Mouse (Mus musculus): ENCODE results near the gene Cct4. TPM values are rescaled to one million over a fixed set of nuclear protein-coding genes. Genes with fewer than 3 reads are reported as not detected.

The Cct4 gene
- 267 and 291 TPM in 2 replicates for polyA plus RNA-seq (2014; fragmentation: Nextera tagmentation; extraction: Ambion mirVana)

DNA sequence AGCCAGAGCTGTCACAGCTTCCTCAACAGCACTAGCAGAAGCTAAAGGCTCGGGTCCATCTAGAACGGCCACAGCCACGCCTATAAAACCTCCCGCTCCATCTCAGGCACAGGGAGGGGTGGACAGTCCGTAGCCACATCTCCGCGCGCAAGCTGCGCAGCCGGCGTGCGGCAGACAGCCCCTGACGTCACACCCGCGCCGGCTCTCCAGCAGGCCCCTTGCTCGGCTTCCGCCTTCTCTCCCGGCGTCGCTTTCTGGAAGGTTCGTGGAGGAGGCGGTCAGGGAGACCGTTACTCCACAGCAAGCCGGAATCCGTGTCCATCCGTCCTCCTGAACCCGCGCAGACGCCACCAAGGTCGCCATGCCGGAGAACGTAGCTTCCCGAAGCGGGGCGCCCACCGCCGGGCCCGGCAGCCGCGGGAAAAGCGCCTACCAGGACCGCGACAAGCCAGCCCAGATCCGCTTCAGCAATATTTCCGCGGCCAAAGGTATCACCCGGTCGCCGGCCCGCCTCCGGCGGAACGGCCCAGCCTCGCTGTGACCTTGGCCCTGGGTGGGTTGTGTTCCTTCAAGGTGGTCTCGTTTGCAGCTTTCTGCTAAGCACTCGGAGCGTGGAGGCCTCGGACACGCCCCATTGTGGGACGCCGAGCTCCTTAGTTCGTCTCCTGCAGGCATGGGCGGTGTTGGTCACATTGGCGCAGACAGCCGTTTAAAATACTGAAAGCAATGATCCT lies at the start of gene Cct4:
TSS of gene Cct4 (plus strand) at position 127 of the 734 bp plus-strand sequence.
- no peaks in the 10 kb centered on the region for H3K9me3 ChIP-seq (ENCODE audit: control insufficient read depth, low read length)
- peaks cover 24% of the 10 kb centered on the region for H3K36me3 ChIP-seq (ENCODE audit: control insufficient read depth, insufficient read depth, low read length)
- H3K27me3 ChIP-seq (replicated peaks; ENCODE audit: control insufficient read depth, insufficient read depth, low read length) = no peaks in the 10 kb centered on the region
- ATAC-seq (ENCODE audit: low read depth) (peak; percentile 99), DNase-seq (ENCODE audit: low spot score) (peak; percentile 96)
- H3K27ac ChIP-seq (replicated peaks; ENCODE audit: low read depth, low read length) = peak within 1 kb of the TSS; percentile 93
- peaks cover 13% of the 10 kb centered on the region for H3K4me1 ChIP-seq (ENCODE audit: control insufficient read depth, insufficient read depth, low read length)
- peak within 1 kb of the TSS; percentile 95 for H3K4me2 ChIP-seq (ENCODE audit: low read depth, low read length)
- WGBS = 0% methylated on average over 32 of the region's 66 CpGs
- peak within 1 kb of the TSS; percentile 94 for H3K9ac ChIP-seq (ENCODE audit: low read depth, low read length)
- H3K4me3 ChIP-seq (ENCODE audit: low read depth, low read length) = peak within 1 kb of the TSS; percentile 92

DNA sequence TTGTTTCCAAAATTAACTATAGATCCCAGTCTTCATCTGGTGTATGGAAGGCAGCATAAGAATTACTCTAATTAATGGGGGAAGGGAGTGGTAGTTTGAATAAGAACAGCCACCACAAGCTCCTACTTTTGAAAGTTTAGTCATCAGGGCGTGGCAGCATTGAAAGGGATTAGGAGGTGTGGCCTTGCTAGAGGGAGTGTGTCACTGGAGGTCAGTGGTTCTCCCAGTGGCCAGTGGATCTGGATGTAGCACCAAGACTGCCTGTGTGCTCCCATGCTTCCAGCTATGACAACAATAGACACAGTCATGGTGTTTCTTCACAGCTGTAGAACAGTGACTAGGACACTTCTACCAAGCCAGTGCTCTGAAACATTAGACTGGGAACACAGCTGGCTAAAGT lies 41.2 kb upstream of the Cct4 start:
- Histone ChIP-seq H3K27me3 (replicated peaks; ENCODE audit: control insufficient read depth, insufficient read depth, low read length) (no peaks in the 10 kb centered on the region), H3K9me3 (ENCODE audit: control insufficient read depth, low read length) (no peaks in the 10 kb centered on the region), H3K4me1 (ENCODE audit: control insufficient read depth, insufficient read depth, low read length) (no peaks in the 10 kb centered on the region), H3K4me2 (ENCODE audit: low read depth, low read length) (no peak overlapping the region), H3K4me3 (ENCODE audit: low read depth, low read length) (no peak overlapping the region), H3K27ac (replicated peaks; ENCODE audit: low read depth, low read length) (no peak overlapping the region), H3K9ac (ENCODE audit: low read depth, low read length) (no peak overlapping the region), H3K36me3 (ENCODE audit: control insufficient read depth, insufficient read depth, low read length) (no peaks in the 10 kb centered on the region)
- ATAC-seq (ENCODE audit: low read depth) (no peak), DNase-seq (ENCODE audit: low spot score) (no peak)
- WGBS = 90% methylated on average over 1 of the region's 1 CpGs

DNA sequence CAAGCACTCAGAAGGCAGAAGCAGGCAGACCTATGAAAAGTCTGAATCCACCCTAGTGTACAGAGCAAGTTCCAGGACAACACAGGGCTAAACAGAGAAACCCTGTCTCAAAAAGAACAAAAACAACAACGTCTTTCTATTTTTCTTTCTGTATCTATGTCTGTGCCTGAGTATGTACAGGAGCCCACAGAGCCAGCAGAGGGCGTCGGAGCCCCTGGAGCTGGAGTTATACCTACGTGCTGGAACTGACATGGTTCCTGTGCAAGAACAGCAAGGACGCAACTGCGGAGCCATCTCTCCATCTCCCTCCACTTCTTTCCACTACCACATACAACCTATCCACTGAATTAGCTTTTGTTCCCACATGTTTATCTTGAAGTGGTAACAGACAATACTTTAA lies 40.2 kb upstream of the Cct4 start:
- DNase-seq (ENCODE audit: low spot score) (no peak), ATAC-seq (ENCODE audit: low read depth) (no peak)
- Histone ChIP-seq H3K4me3 (ENCODE audit: low read depth, low read length) (no peak overlapping the region), H3K4me2 (ENCODE audit: low read depth, low read length) (no peak overlapping the region), H3K36me3 (ENCODE audit: control insufficient read depth, insufficient read depth, low read length) (no peaks in the 10 kb centered on the region), H3K9ac (ENCODE audit: low read depth, low read length) (no peak overlapping the region), H3K27me3 (replicated peaks; ENCODE audit: control insufficient read depth, insufficient read depth, low read length) (no peaks in the 10 kb centered on the region), H3K4me1 (ENCODE audit: control insufficient read depth, insufficient read depth, low read length) (no peaks in the 10 kb centered on the region), H3K27ac (replicated peaks; ENCODE audit: low read depth, low read length) (no peak overlapping the region), H3K9me3 (ENCODE audit: control insufficient read depth, low read length) (no peaks in the 10 kb centered on the region)
- 92% methylated on average over 6 of the region's 6 CpGs for WGBS

DNA sequence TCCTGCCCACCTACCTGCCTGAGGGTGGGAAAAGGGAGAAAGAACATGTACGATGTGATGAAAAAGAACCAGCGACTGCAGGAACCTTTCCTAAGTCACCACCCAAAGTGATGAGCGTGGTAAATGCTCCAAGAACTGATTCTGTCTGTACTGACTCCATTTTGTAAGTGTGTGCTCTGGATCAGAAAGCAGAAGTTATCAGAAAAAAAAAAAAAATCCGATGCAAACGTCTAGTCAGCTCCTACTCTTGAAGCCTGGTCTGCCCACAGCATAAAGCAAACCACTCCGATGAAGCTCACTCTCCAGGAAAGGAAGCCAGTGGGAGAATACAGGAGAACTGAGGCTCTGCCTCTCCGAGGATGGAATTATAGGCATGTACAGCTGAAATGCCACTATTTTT lies 37.7 kb upstream of the Cct4 start:
- Histone ChIP-seq H3K4me1 (ENCODE audit: control insufficient read depth, insufficient read depth, low read length) (no peaks in the 10 kb centered on the region), H3K27ac (replicated peaks; ENCODE audit: low read depth, low read length) (no peak overlapping the region), H3K9me3 (ENCODE audit: control insufficient read depth, low read length) (no peaks in the 10 kb centered on the region), H3K9ac (ENCODE audit: low read depth, low read length) (no peak overlapping the region), H3K36me3 (ENCODE audit: control insufficient read depth, insufficient read depth, low read length) (peaks cover 5% of the 10 kb centered on the region; the same call in 1 of the 2 replicates), H3K4me3 (ENCODE audit: low read depth, low read length) (no peak overlapping the region), H3K4me2 (ENCODE audit: low read depth, low read length) (no peak overlapping the region), H3K27me3 (replicated peaks; ENCODE audit: control insufficient read depth, insufficient read depth, low read length) (no peaks in the 10 kb centered on the region)
- ATAC-seq (ENCODE audit: low read depth) = no peak
- 87% methylated on average over 7 of the region's 7 CpGs for WGBS
- DNase-seq (ENCODE audit: low spot score) = no peak

DNA sequence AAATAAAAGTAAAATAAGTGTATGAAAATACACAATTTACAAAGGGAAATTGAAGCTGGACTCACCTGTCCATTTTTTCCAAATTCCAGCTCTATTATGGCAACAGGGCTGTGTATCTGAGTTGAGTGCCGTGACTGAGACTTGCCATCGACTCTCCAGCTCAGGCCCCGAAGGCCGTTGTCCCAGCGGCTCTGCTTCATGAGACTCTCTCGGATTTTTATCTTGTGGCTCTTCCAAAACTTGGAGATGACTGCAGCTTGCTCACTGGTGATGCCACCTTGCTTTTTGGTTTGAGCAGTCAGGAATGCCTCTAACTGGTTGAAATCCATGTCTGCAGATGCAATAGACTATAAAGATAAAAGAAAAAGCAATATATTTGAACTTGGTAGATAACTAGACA lies 34.0 kb upstream of the Cct4 start:
- H3K27ac ChIP-seq (replicated peaks; ENCODE audit: low read depth, low read length) = no peak overlapping the region
- H3K9me3 ChIP-seq (ENCODE audit: control insufficient read depth, low read length) = no peaks in the 10 kb centered on the region
- H3K4me1 ChIP-seq (ENCODE audit: control insufficient read depth, insufficient read depth, low read length) = no peaks in the 10 kb centered on the region
- 95% methylated on average over 6 of the region's 6 CpGs for WGBS
- no peak overlapping the region for H3K4me2 ChIP-seq (ENCODE audit: low read depth, low read length)
- H3K27me3 ChIP-seq (replicated peaks; ENCODE audit: control insufficient read depth, insufficient read depth, low read length) = no peaks in the 10 kb centered on the region
- H3K4me3 ChIP-seq (ENCODE audit: low read depth, low read length) = no peak overlapping the region
- no peak for ATAC-seq (ENCODE audit: low read depth)
- no peak for DNase-seq (ENCODE audit: low spot score)
- peaks cover 5% of the 10 kb centered on the region; the same call in 1 of the 2 replicates for H3K36me3 ChIP-seq (ENCODE audit: control insufficient read depth, insufficient read depth, low read length)
- no peak overlapping the region for H3K9ac ChIP-seq (ENCODE audit: low read depth, low read length)

DNA sequence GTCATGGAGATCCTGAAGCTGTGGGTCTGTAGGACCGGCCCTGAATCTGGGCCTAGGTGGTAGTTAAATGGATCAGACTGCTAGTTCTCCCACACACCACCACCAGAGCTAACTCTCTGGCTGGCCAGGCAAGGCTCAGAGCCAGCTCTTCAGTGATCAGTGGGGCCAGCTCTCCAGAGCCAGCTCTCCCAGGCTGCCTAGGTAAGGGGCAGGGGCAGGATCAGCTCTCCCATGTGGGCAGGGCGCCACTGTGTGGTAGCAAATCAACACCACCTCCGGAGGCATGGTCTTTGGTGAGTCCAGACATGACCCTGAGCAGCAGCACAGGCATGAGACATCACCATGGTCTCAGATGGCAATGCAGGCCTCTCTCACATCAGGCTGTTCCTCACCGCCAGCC lies 33.5 kb upstream of the Cct4 start:
- no peak overlapping the region for H3K9ac ChIP-seq (ENCODE audit: low read depth, low read length)
- H3K9me3 ChIP-seq (ENCODE audit: control insufficient read depth, low read length) = no peaks in the 10 kb centered on the region
- DNase-seq (ENCODE audit: low spot score) = peak; percentile 29
- H3K4me1 ChIP-seq (ENCODE audit: control insufficient read depth, insufficient read depth, low read length) = no peaks in the 10 kb centered on the region
- peak; percentile 68; the same call in 1 of the 2 replicates for ATAC-seq (ENCODE audit: low read depth)
- peaks cover 5% of the 10 kb centered on the region; the same call in 1 of the 2 replicates for H3K36me3 ChIP-seq (ENCODE audit: control insufficient read depth, insufficient read depth, low read length)
- no peak overlapping the region for H3K4me2 ChIP-seq (ENCODE audit: low read depth, low read length)
- H3K27me3 ChIP-seq (replicated peaks; ENCODE audit: control insufficient read depth, insufficient read depth, low read length) = no peaks in the 10 kb centered on the region
- WGBS = 76% methylated on average over 4 of the region's 4 CpGs
- no peak overlapping the region for H3K27ac ChIP-seq (replicated peaks; ENCODE audit: low read depth, low read length)
- H3K4me3 ChIP-seq (ENCODE audit: low read depth, low read length) = no peak overlapping the region

DNA sequence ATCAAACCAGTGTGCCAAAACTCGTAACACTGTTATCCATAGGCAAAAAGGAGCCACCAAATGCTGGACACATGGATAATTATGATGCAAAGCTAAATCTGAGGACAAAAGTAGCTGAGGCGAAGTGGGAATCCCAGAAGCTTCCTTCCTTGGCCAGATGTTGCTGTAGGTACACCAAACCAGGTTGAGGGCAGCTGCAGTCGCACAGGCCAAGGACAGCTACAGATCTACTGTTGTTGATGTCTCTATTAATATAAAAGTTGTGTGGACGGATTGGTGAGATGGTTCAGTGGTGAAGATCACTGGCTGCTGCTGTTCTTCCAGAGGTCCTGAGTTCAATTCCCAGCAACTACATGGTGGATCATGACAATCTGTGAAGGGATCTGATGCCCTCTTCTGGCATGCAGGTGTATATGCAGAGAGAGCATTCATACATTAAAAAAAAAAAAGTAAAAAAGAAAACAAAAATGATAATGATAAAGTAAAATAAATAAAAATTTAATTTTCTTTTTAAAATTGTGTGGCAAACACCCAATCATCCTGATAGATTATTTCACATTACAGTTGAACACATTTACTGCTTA lies 32.4 kb upstream of the Cct4 start:
- Histone ChIP-seq H3K4me3 (ENCODE audit: low read depth, low read length) (no peak overlapping the region), H3K9me3 (ENCODE audit: control insufficient read depth, low read length) (no peaks in the 10 kb centered on the region), H3K4me2 (ENCODE audit: low read depth, low read length) (no peak overlapping the region), H3K9ac (ENCODE audit: low read depth, low read length) (no peak overlapping the region), H3K4me1 (ENCODE audit: control insufficient read depth, insufficient read depth, low read length) (no peaks in the 10 kb centered on the region), H3K27me3 (replicated peaks; ENCODE audit: control insufficient read depth, insufficient read depth, low read length) (no peaks in the 10 kb centered on the region), H3K27ac (replicated peaks; ENCODE audit: low read depth, low read length) (no peak overlapping the region), H3K36me3 (ENCODE audit: control insufficient read depth, insufficient read depth, low read length) (peaks cover 5% of the 10 kb centered on the region; the same call in 1 of the 2 replicates)
- WGBS = 88% methylated on average over 4 of the region's 4 CpGs
- no peak for DNase-seq (ENCODE audit: low spot score)
- no peak for ATAC-seq (ENCODE audit: low read depth)

DNA sequence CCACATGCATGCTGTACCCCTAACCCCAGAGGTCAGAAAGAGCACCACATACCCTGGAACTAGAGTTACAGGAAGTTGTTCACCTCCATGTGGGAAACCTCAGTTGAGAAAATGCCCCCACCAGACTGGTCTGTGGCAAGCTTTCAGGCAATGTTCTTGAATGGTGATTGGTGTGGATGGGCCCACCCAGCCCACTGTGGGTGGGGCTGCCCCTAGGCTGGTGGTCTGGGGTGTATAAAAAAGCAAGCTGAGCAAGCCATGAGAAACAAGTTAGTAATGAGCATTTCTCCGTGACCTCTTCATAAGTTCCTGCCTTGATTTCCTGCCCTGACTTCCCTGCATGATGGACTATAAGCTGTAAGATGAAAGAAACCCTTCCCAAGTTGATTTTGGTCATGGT lies 28.2 kb upstream of the Cct4 start:
- WGBS = 86% methylated on average over 1 of the region's 1 CpGs
- ATAC-seq (ENCODE audit: low read depth) = no peak

More for the DNA sequence above, 28.2 kb upstream of the Cct4 start:
- no peaks in the 10 kb centered on the region for H3K4me1 ChIP-seq (ENCODE audit: control insufficient read depth, insufficient read depth, low read length)
- no peak overlapping the region for H3K4me3 ChIP-seq (ENCODE audit: low read depth, low read length)
- H3K36me3 ChIP-seq (ENCODE audit: control insufficient read depth, insufficient read depth, low read length) = peaks cover 12% of the 10 kb centered on the region; the same call in 1 of the 2 replicates
- H3K4me2 ChIP-seq (ENCODE audit: low read depth, low read length) = no peak overlapping the region
- no peak overlapping the region for H3K9ac ChIP-seq (ENCODE audit: low read depth, low read length)
- H3K9me3 ChIP-seq (ENCODE audit: control insufficient read depth, low read length) = peaks cover 10% of the 10 kb centered on the region; the same call in 1 of the 2 replicates
- H3K27ac ChIP-seq (replicated peaks; ENCODE audit: low read depth, low read length) = no peak overlapping the region
- no peak for DNase-seq (ENCODE audit: low spot score)
- H3K27me3 ChIP-seq (replicated peaks; ENCODE audit: control insufficient read depth, insufficient read depth, low read length) = no peaks in the 10 kb centered on the region

Measured in embryonic facial prominence, embryonic 14.5 days (tissue).